Mouse (Mus musculus): ENCODE results near the gene Gm7697. TPM values are rescaled to one million over a fixed set of nuclear protein-coding genes. Genes with fewer than 3 reads are reported as not detected.

Gene Gm7697
- polyA plus RNA-seq, 1 experiment from 2014 or later: not detected

Other genes starting within 250 kb of the Gm7697 start
- not detected in 2 replicates for gene Gm9495, start 69.4 kb downstream of the Gm7697 start, polyA plus RNA-seq (2015; fragmentation: Nextera tagmentation; extraction: Ambion mirVana)
- gene Zfp868, start 102.6 kb upstream of the Gm7697 start, polyA plus RNA-seq (2015; fragmentation: Nextera tagmentation; extraction: Ambion mirVana): 19.1 and 19.2 TPM in 2 replicates
- 1.5 and 1.7 TPM in 2 replicates for gene Zfp964, start 131.5 kb upstream of the Gm7697 start, polyA plus RNA-seq (2015; fragmentation: Nextera tagmentation; extraction: Ambion mirVana)
- gene Zfp869, start 187.7 kb upstream of the Gm7697 start, polyA plus RNA-seq (2015; fragmentation: Nextera tagmentation; extraction: Ambion mirVana): 24.3 and 28.5 TPM in 2 replicates
- 5.8 and 6.3 TPM in 2 replicates for gene Zfp963, start 227.0 kb upstream of the Gm7697 start, polyA plus RNA-seq (2015; fragmentation: Nextera tagmentation; extraction: Ambion mirVana)

All from stomach, embryonic 15.5 days (tissue).